Mouse (Mus musculus): ENCODE measurements at regions not wholly inside any gene's neighbourhood (a gene's known extent, or its start where the extent isn't known, plus 50 kb on each side); places are given as distances from the start of the nearest gene placed in this dataset.
A peak's percentile ranks its signal among the peaks of the same experiment; 100 is the strongest.

DNA sequence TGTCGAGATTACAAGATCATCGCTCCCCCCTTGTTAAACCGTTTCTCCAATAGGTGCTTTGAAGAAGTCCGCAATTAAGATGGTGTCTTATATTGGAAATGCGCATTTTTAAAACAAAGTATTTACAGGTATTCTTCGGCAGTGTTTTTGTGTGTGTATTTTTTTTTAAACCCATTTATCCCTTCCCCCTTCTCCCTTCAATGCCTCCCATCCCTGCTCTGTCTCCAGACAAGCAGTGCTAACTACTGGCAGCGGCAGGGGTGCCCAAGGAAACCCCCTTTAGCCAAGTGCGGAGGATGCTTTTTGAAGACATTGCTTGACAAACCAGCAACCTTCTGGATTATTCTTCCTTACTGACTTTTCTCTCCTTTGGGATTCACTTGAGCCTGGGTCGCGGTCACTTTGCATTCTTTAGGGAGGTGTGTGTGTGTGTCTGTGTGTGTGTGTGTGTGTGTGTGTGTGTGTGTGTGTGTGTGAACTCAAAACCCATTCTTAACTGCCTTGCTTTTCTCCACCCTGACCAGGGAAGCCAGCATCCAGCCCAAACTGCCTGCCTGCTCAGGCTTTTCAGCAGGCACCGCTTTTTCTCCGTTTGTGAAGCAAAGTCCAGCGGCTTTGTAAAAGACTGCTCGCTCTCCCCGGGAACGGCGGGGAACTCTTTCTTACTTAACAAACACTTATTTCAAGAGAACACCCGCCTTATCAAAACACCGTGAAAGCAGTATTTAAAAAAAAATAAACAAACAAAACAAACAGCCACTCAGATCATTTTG is 368.5 kb downstream of the Vrk1 start:
- Histone ChIP-seq H3K9me3 (replicated peaks; ENCODE audit: control insufficient read depth, low read length) (no peaks in the 10 kb centered on the region), H3K27me3 (ENCODE audit: control insufficient read depth, insufficient read depth, low read length) (no peaks in the 10 kb centered on the region; the same call in 1 of the 2 replicates), H3K4me3 (ENCODE audit: low read depth, low read length) (peak overlapping the region; percentile 40), H3K9ac (ENCODE audit: low read depth, low read length) (peak overlapping the region; percentile 40; the same call in 1 of the 2 replicates), H3K27ac (ENCODE audit: low read depth, low read length) (no peak overlapping the region), H3K4me1 (ENCODE audit: control insufficient read depth, insufficient read depth, low read length) (no peaks in the 10 kb centered on the region), H3K4me2 (peak overlapping the region; percentile 77), H3K36me3 (ENCODE audit: control insufficient read depth, insufficient read depth, low read length) (no peaks in the 10 kb centered on the region)
- WGBS (ENCODE audit: insufficient replicate concordance): 27% methylated on average over 19 of the region's 19 CpGs
- no peak for ATAC-seq (replicated peaks; ENCODE audit: insufficient number of reproducible peaks, low FRiP score, low TSS enrichment)

DNA sequence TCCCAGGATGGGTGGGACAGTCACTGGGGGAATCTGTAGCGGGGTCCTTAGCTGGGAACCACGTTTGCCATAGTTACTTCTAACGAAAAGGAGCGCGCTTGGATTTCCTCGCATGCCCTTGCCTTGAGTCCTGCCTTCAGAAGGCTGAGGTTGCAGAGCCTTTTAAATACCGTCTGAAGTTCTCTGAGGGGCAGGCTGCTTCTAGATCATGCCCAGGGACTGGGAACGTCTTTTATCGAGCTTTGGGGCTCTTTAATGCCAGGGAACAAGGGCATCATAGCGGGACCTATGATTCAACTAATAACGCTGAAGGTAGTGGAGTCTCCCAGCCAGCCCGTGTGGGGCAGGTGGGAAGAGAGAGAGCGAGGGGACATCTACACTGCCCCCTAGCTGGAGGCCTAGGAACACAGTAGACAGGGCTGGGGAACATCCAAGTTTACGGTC is 369.1 kb downstream of the Vrk1 start:
- Histone ChIP-seq H3K4me3 (ENCODE audit: low read depth, low read length) (peak overlapping the region; percentile 40), H3K27me3 (ENCODE audit: control insufficient read depth, insufficient read depth, low read length) (no peaks in the 10 kb centered on the region; the same call in 1 of the 2 replicates), H3K27ac (ENCODE audit: low read depth, low read length) (no peak overlapping the region), H3K36me3 (ENCODE audit: control insufficient read depth, insufficient read depth, low read length) (no peaks in the 10 kb centered on the region), H3K9me3 (replicated peaks; ENCODE audit: control insufficient read depth, low read length) (no peaks in the 10 kb centered on the region), H3K4me2 (peak overlapping the region; percentile 77), H3K9ac (ENCODE audit: low read depth, low read length) (peak overlapping the region; percentile 40; the same call in 1 of the 2 replicates), H3K4me1 (ENCODE audit: control insufficient read depth, insufficient read depth, low read length) (no peaks in the 10 kb centered on the region)
- 4% methylated on average over 14 of the region's 14 CpGs for WGBS (ENCODE audit: insufficient replicate concordance)
- ATAC-seq (replicated peaks; ENCODE audit: insufficient number of reproducible peaks, low FRiP score, low TSS enrichment): no peak

DNA sequence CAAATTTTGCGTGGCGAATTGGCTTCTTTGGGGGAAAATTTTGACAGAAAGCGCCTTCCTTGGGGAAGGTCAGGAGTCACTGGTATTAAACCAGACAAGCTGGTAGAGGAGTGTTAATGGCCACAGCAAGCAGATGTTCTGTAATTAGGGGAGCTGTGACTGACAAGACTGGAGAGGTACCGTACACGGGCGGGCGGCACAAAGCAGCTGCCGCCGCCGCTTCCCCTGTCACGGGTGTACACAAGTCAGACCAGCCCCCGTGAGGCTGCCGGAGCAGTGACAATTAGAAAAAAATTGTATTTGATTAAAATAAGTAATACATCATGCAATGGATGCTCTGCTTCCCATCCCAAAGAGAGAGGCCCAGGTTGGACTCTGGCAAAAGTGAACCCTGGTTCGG is 369.8 kb downstream of the Vrk1 start:
- Histone ChIP-seq H3K4me3 (ENCODE audit: low read depth, low read length) (no peak overlapping the region), H3K36me3 (ENCODE audit: control insufficient read depth, insufficient read depth, low read length) (no peaks in the 10 kb centered on the region), H3K9me3 (replicated peaks; ENCODE audit: control insufficient read depth, low read length) (no peaks in the 10 kb centered on the region), H3K9ac (ENCODE audit: low read depth, low read length) (no peak overlapping the region), H3K27ac (ENCODE audit: low read depth, low read length) (no peak overlapping the region), H3K27me3 (ENCODE audit: control insufficient read depth, insufficient read depth, low read length) (no peaks in the 10 kb centered on the region; the same call in 1 of the 2 replicates), H3K4me2 (no peak overlapping the region), H3K4me1 (ENCODE audit: control insufficient read depth, insufficient read depth, low read length) (no peaks in the 10 kb centered on the region)
- 68% methylated on average over 14 of the region's 14 CpGs for WGBS (ENCODE audit: insufficient replicate concordance)
- no peak for ATAC-seq (replicated peaks; ENCODE audit: insufficient number of reproducible peaks, low FRiP score, low TSS enrichment)

DNA sequence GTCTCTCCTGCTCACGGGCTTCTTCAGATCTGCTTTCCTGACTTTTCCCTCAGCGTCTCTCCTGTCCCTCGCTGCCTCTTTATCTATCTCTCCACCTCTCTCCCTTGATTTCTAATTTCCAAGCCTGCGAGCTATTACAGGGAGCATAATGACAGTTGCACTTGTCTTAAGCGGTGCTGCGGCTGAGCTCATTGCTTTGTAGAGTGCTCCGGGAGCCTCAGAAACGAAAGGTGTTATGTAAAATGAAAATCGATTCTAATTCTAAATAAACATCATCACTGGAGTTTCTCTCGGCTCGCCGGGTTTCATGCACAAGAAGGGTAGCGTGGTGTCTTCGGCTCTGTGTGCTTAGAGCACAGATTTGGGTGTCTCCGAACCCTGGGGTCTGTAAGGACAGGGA is 371.8 kb downstream of the Vrk1 start:
- 80% methylated on average over 15 of the region's 15 CpGs for WGBS (ENCODE audit: insufficient replicate concordance)
- H3K36me3 ChIP-seq (ENCODE audit: control insufficient read depth, insufficient read depth, low read length): no peaks in the 10 kb centered on the region
- no peak overlapping the region for H3K27ac ChIP-seq (ENCODE audit: low read depth, low read length)
- no peaks in the 10 kb centered on the region; the same call in 1 of the 2 replicates for H3K27me3 ChIP-seq (ENCODE audit: control insufficient read depth, insufficient read depth, low read length)
- ATAC-seq (replicated peaks; ENCODE audit: insufficient number of reproducible peaks, low FRiP score, low TSS enrichment): no peak
- no peak overlapping the region for H3K4me3 ChIP-seq (ENCODE audit: low read depth, low read length)
- H3K4me1 ChIP-seq (ENCODE audit: control insufficient read depth, insufficient read depth, low read length): no peaks in the 10 kb centered on the region
- H3K4me2 ChIP-seq: no peak overlapping the region
- no peaks in the 10 kb centered on the region for H3K9me3 ChIP-seq (replicated peaks; ENCODE audit: control insufficient read depth, low read length)
- H3K9ac ChIP-seq (ENCODE audit: low read depth, low read length): no peak overlapping the region

DNA sequence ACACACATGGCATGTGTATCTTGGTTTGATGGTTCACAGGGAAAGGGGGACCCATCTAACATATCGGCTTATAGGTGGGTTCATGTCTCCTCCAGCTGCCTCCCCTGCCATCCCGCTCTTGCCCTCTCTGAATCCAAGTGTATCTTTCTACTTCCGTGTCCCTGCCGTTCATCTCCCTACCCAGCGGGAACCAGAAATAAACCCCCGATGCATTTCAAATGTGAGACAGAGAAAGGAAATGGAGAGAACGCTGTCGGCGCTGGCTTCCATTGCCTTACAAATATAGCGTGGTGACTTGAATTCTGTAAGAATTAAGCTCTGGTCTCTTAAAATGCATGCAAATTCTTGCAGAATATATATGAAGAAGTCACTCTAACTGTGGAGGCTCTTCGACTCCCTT is 379.2 kb downstream of the Vrk1 start:
- no peaks in the 10 kb centered on the region for H3K9me3 ChIP-seq (replicated peaks; ENCODE audit: control insufficient read depth, low read length)
- no peaks in the 10 kb centered on the region for H3K36me3 ChIP-seq (ENCODE audit: control insufficient read depth, insufficient read depth, low read length)
- 90% methylated on average over 11 of the region's 11 CpGs for WGBS (ENCODE audit: insufficient replicate concordance)

DNA sequence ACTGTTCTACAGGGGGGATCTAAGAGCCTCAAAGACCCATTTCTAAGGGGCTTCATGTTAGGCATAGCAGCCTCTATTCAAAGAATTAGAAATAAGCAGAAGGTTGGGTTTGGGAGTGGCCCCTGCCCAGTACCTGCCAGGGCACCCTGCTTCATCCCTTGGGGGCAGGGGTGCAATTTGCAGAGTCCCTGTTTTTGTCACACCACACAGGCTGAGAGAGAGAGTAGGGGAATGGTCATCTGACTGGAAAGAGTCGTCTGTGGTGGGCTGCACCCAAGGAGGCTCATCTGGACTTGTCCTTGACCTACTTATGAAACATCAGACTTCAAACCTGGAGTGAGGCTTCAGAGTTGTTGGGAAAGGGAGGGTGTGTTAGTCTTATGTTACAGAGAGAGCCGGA is 382.3 kb downstream of the Vrk1 start:
- H3K9me3 ChIP-seq (replicated peaks; ENCODE audit: control insufficient read depth, low read length): no peaks in the 10 kb centered on the region
- 76% methylated on average over 2 of the region's 2 CpGs for WGBS (ENCODE audit: insufficient replicate concordance)
- no peaks in the 10 kb centered on the region for H3K27me3 ChIP-seq (ENCODE audit: control insufficient read depth, insufficient read depth, low read length)
- no peak for ATAC-seq (replicated peaks; ENCODE audit: insufficient number of reproducible peaks, low FRiP score, low TSS enrichment)
- no peaks in the 10 kb centered on the region for H3K4me1 ChIP-seq (ENCODE audit: control insufficient read depth, insufficient read depth, low read length)
- no peak overlapping the region for H3K27ac ChIP-seq (ENCODE audit: low read depth, low read length)
- no peak overlapping the region for H3K4me3 ChIP-seq (ENCODE audit: low read depth, low read length)
- no peak overlapping the region for H3K9ac ChIP-seq (ENCODE audit: low read depth, low read length)
- no peaks in the 10 kb centered on the region for H3K36me3 ChIP-seq (ENCODE audit: control insufficient read depth, insufficient read depth, low read length)
- H3K4me2 ChIP-seq: no peak overlapping the region

More for the DNA sequence above, 379.2 kb downstream of the Vrk1 start:
- Histone ChIP-seq H3K4me1 (ENCODE audit: control insufficient read depth, insufficient read depth, low read length) (no peaks in the 10 kb centered on the region), H3K27me3 (ENCODE audit: control insufficient read depth, insufficient read depth, low read length) (no peaks in the 10 kb centered on the region), H3K27ac (ENCODE audit: low read depth, low read length) (no peak overlapping the region), H3K9ac (ENCODE audit: low read depth, low read length) (no peak overlapping the region), H3K4me2 (no peak overlapping the region), H3K4me3 (ENCODE audit: low read depth, low read length) (no peak overlapping the region)
- no peak for ATAC-seq (replicated peaks; ENCODE audit: insufficient number of reproducible peaks, low FRiP score, low TSS enrichment)

DNA sequence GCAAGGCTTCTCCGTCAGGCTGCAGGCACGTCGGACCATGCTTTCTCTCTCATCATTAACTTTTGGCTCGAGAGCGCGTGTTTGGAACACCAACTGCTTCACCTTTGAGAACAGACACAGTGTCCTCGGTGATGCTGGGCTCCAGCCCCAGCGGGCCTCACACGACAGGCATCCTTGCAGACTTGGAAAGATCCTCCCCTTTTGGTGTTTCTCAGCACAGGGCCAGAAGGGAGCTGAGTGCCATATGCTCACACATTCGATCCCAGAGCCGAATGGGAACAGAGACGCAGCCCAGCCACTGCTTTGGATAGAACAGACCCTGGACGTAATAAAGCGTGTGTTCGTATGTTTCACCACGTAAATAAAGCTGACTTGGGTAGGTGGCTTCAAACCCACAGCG is 389.1 kb downstream of the Vrk1 start:
- Histone ChIP-seq H3K9ac (ENCODE audit: low read depth, low read length) (no peak overlapping the region), H3K27me3 (ENCODE audit: control insufficient read depth, insufficient read depth, low read length) (no peaks in the 10 kb centered on the region), H3K27ac (ENCODE audit: low read depth, low read length) (no peak overlapping the region), H3K4me3 (ENCODE audit: low read depth, low read length) (no peak overlapping the region), H3K4me2 (no peak overlapping the region), H3K36me3 (ENCODE audit: control insufficient read depth, insufficient read depth, low read length) (no peaks in the 10 kb centered on the region), H3K9me3 (replicated peaks; ENCODE audit: control insufficient read depth, low read length) (no peaks in the 10 kb centered on the region), H3K4me1 (ENCODE audit: control insufficient read depth, insufficient read depth, low read length) (no peaks in the 10 kb centered on the region)
- 83% methylated on average over 17 of the region's 17 CpGs for WGBS (ENCODE audit: insufficient replicate concordance)
- no peak for ATAC-seq (replicated peaks; ENCODE audit: insufficient number of reproducible peaks, low FRiP score, low TSS enrichment)

DNA sequence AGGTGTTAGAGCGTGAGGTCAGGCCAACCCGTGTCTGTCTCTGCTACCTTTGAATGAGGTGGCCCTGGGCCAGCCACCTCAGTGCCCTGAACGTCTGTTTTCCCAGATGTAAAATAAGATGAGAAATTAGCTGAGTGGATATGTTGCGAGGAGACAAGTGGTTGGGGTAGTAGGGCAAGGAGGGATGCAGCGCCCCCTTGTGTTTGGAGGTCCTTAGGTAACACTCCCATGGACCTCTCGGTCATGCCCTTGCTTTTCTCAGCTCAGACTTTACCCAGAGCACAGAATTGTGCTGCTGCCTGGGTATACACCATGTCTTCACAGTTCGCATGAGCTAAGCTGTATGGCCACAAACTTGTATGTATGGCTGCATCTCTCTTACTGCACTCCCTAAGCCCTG is 401.0 kb downstream of the Vrk1 start:
- no peak overlapping the region for H3K27ac ChIP-seq (ENCODE audit: low read depth, low read length)
- no peaks in the 10 kb centered on the region for H3K27me3 ChIP-seq (ENCODE audit: control insufficient read depth, insufficient read depth, low read length)
- no peak overlapping the region for H3K4me2 ChIP-seq
- no peak overlapping the region for H3K9ac ChIP-seq (ENCODE audit: low read depth, low read length)
- H3K4me1 ChIP-seq (ENCODE audit: control insufficient read depth, insufficient read depth, low read length): no peaks in the 10 kb centered on the region
- 83% methylated on average over 7 of the region's 7 CpGs for WGBS (ENCODE audit: insufficient replicate concordance)
- no peaks in the 10 kb centered on the region; the same call in 1 of the 2 replicates for H3K9me3 ChIP-seq (replicated peaks; ENCODE audit: control insufficient read depth, low read length)
- ATAC-seq (replicated peaks; ENCODE audit: insufficient number of reproducible peaks, low FRiP score, low TSS enrichment): no peak
- no peaks in the 10 kb centered on the region for H3K36me3 ChIP-seq (ENCODE audit: control insufficient read depth, insufficient read depth, low read length)
- no peak overlapping the region for H3K4me3 ChIP-seq (ENCODE audit: low read depth, low read length)

DNA sequence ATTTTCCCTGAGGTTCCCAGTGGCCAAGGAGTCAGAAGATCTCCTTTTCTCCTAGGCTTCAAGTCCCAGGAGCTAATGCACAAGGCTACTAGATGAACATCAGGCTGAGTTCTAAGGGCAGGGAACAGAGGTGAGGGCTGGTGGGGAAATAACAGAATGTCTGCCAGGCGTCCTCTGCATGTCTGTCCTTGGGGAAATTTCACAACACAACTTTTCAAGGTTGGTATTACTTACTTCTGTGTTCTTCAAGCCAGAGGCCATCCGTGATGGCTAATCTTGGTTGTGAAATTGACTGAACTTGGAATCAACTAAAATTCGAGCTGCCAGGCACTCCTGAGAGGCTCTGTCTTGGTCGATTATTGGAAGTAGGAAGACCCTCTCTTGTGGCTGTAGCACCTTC is 416.6 kb downstream of the Vrk1 start:
- no peak overlapping the region for H3K4me2 ChIP-seq
- no peaks in the 10 kb centered on the region for H3K9me3 ChIP-seq (replicated peaks; ENCODE audit: control insufficient read depth, low read length)
- H3K36me3 ChIP-seq (ENCODE audit: control insufficient read depth, insufficient read depth, low read length): no peaks in the 10 kb centered on the region
- H3K4me1 ChIP-seq (ENCODE audit: control insufficient read depth, insufficient read depth, low read length): no peaks in the 10 kb centered on the region
- no peak overlapping the region for H3K9ac ChIP-seq (ENCODE audit: low read depth, low read length)
- no peak for ATAC-seq (replicated peaks; ENCODE audit: insufficient number of reproducible peaks, low FRiP score, low TSS enrichment)
- no peaks in the 10 kb centered on the region for H3K27me3 ChIP-seq (ENCODE audit: control insufficient read depth, insufficient read depth, low read length)
- WGBS (ENCODE audit: insufficient replicate concordance): 61% methylated on average over 4 of the region's 4 CpGs
- H3K27ac ChIP-seq (ENCODE audit: low read depth, low read length): no peak overlapping the region
- H3K4me3 ChIP-seq (ENCODE audit: low read depth, low read length): no peak overlapping the region
